Mouse (Mus musculus) cerebellum, adult 8-10 months (tissue): ENCODE results near the gene Zmym6.
"Not testable (repeated sequence)": the region's sequence is repeated elsewhere in the genome, so short reads cannot be mapped to it uniquely, and the experiment has no call there.

Source experiments
- DNase-seq: peaks from one replicate; pipeline ENCODE4 v3.0.0; 2022

Zmym6 gene

DNA sequence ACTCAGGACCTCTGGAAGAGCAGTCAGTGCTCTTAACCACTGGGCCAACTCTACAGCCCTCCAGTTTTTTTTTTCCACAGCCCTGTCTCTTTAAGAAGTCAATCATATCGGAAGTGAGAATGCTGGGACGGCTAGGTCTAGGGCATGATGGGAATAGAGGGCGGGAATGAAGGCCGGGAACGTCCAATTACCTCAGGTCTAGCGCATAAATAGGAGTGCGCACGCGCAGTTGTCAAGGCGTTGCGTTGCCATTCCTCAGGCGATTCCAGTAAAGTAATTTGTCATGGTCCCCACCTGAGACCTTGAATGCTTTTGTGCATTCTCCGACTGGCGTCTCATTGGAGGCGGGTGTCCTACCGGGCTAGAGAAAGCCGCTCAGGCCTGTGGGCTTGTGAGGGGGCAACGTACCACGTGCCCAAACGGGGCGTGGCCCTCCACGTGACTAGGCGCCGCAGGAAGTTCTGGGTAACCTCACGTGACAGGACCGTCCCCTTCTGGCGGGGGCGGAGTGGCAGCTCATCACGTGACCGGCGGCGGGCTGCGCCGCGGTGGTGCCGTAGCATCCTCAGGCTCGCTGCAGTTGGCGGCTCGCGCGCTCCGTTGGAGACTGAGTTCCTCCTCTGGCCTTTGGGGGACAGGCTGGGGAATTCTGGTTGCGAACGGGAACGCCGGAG is at the start of gene Zmym6:
TSS of gene Zmym6 (plus strand) at position 509 of the 674 bp plus-strand sequence.
- DNase-seq = peak; percentile 97

DNA sequence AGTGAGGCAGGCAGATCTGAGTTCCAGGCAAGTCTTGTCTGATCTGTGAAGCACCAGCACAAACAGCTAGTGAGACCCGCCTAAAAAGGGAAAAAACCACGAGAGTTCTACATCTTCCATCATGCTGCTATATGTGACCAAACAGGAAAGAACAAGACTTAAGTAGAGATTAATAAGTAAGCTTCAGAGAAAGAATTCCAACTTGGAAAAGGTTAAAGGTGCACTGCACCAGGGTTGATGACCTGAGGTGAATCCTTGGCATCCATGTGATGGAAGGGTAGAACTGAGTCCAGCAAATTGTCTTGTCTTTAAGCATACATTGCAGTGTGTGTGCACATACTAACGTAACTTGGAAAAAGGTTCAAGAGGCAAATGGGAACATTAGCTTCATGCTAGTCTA is 40.0 kb upstream of the Zmym6 start:
- DNase-seq = no peak

- no peak for DNase-seq
Measured at GRCm38 (mm10) chr4:127037908-127038827, 39.0 kb upstream of the Zmym6 start.

DNA sequence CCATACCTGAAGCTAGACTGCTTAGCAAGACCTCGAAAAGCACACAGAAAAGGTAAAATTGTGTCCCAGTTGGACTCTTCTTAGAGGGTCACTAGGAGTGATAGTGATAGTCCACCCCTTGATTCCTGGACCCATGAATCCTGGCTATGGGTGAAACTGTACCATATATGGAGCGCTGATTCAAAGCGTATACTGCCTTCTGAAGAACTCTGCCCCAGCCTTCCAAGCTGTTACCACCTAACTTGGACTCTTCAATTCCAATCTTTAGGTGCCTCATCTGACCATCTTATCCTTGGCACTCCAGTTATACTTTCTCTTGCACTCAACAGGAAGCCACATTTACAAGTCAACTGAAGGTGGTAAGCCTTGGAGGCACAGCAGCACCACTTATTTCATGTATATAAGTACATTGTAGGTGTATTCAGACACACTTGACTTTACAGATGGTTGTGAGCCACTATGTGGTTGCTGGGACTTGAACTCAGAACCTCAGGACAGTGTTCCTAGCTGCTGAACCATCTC is 38.3 kb upstream of the Zmym6 start:
- DNase-seq = no peak

DNA sequence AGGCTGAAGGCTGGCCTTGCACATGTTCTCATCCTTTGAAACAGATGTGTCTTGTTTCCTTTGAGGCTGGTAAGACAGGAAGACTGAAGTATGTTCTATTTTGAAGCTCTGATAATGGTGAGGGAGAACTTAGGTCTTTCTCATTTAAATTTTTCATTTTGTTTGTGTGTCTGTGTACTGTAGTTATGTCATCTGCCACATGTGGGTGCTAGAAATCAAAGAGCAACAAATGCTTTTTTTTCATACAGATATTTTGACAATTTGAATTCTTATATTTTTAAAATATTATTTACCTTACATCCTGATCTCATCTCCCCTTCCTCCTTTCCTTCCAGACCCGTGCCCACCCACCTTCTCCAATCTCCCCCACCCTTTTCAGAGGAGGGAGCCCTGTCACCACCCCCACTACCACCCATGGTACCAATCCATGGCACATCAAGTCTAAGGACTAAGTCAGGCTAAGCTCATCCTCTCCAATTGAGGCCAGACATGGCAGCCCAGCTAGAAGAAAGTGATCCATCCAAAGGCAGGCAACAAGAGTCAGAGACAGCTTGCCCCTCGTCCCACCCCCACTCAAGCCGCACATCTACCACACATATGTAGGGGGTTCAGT is 37.2 kb upstream of the Zmym6 start:
- DNase-seq = no peak

GRCm38 (mm10) chr4:127043540-127043939 is 33.6 kb upstream of the Zmym6 start:
- DNase-seq = no peak

DNA sequence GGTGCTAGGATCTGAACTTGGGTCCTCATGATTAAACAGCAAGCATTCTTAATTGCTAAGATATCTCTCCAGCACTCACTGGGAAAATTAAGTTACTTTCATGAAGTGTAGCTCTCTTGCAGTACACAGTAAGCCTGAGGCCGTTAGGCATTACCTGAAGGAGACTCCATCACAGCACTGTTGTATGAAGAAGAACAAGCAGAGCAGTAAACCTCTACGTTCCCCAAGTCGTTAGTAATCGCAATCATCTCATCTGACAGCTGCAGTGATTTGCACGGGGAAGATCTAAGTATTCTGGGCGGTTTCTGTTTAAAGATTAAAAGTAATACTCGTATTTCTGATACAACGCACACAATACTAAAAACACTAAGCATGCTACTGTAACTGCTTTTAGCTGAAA is 26.1 kb upstream of the Zmym6 start:
- DNase-seq = no peak

DNA sequence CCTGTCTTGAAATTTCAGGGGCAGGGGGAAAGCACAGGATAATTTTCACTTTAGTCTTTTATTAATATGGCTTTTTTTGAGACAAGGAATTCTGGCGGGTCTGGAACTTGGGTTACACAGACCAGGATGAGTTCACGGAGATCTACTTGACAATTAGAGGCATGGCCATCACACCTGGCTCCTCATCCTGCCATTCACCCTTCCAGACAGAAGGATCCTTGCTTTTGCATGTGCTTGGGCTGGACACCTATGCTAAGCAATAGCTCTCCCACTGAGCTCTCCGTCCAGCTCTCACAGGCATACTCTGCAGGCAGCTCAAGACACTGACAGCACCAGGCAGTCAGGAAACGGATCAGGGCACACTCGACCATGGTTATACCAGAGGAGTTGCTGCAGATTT is 24.1 kb upstream of the Zmym6 start:
- DNase-seq = no peak

DNA sequence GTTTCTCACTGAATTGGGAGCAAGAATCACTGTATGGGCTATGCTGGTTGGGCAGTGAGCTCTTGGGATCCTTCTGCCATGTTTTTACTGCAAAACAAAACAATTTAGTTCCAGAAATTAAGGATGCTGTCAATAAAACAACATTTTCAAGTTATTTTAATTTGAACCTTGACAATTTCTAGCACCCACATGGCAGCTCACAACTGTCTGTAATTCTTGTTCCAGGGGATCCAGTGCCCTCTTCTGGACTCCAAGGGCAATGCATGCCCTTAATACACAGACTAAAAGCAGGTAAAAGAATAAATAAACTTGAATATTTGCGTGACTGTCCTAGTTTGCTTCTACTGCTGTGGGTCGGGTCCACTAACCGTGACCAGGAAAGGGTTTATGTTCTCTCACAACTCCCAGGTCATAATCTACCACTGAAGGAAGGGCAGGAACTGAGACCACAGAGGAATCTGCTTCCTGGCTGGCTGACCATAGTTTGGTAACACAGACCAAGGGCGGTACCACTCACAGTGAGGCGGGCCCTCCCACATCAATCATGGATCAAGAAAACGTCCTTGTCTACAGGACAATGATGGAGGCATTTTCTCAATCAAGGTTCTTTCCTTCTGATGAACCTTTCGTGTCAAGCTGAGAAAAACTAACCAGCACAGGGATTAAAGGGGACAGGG is 22.5 kb upstream of the Zmym6 start:
- no peak for DNase-seq

GRCm38 (mm10) chr4:127060585-127061290 is 16.4 kb upstream of the Zmym6 start, which contains the start of gene Zmym1:
Zmym1 (minus strand) TSS chr4:127061152.
- DNase-seq = peak; percentile 85

DNA sequence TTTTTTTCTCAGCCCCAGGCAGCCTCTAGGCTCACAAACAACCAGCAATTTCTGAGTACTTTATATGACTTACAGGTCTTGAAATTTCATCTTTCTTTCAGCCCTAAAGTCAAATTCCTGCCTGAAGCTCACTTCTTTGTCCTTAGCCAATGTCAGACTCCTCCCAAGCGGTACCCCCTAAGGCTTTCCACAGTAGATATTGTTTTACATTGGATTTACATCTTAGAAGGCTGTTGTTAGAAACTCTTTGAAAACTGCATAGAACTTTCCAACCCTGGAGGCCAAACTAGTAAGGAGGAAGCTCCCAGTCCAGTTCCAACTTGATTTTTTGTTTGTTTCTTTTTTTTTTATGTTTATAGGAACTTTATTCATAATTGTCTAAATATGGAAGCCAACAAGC is 13.1 kb upstream of the Zmym6 start:
- DNase-seq = no peak

- no peak for DNase-seq
Measured at GRCm38 (mm10) chr4:127074915-127075314, 2.3 kb upstream of the Zmym6 start.

DNA sequence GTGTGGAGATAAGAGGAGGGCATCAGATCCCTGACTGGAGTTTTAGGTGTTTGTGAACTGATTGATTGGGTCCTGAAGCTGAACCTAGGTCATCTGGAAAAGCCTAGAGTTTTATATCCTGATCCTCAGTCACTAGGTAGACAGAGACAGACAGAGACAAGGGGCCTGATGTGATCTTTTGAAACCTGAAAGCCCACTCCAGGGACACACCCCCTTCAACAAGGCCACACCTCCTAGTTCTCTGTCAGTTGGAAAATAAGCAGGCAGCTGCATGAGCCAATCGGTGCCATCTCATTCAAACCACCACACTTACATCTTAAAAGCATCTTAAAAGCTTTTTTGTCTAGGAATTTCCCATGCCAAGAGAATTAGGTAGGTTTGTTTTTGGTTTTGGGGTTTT is 3.6 kb downstream of the Zmym6 start:
- no peak for DNase-seq

GRCm38 (mm10) chr4:127083131-127083530 is 5.9 kb downstream of the Zmym6 start:
- DNase-seq = no peak

GRCm38 (mm10) chr4:127085761-127086160 is 8.6 kb downstream of the Zmym6 start:
- no peak for DNase-seq

DNA sequence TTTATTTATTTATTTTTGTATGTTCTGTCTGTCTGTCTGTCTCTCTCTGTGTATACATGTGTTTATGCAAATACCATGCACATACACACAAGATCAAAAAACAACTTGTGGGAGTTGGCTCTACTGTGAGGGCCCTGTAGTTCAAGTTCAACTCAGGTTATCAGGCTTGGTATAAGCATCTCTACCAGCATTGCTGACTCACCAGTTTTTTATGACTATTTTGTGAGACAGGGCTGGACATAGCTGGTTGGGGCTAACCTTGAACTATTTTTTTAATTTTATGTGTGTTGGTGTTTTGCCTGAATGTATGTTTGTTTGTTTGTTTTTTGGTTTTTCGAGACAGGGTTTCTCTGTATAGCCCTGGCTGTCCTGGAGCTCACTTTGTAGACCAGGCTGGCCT is 14.0 kb downstream of the Zmym6 start:
- DNase-seq = no peak

DNA sequence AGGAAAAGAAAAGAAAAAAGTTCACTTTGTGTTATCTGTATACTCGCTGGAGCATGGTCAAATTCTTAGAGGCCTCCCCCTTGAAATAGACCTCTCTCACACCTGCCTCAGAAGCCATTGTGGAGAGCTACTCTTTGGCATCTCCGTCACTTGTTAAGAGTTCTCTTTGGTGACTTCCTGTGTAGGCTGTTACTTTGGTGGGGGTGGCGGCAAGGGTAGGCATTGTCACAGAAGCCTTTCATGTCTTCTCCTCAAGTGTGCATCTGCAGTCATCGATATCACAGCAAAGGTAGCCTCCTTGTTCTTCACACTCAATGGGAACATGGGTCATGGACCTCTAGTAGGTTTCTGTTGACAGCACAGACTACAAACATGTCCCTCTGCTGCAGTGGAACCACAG is 17.9 kb downstream of the Zmym6 start:
- no peak for DNase-seq

GRCm38 (mm10) chr4:127099552-127099951 is 22.4 kb downstream of the Zmym6 start:
- DNase-seq = not testable (repeated sequence)

- no peak for DNase-seq
Measured at GRCm38 (mm10) chr4:127107566-127107965, 30.4 kb downstream of the Zmym6 start.

DNA sequence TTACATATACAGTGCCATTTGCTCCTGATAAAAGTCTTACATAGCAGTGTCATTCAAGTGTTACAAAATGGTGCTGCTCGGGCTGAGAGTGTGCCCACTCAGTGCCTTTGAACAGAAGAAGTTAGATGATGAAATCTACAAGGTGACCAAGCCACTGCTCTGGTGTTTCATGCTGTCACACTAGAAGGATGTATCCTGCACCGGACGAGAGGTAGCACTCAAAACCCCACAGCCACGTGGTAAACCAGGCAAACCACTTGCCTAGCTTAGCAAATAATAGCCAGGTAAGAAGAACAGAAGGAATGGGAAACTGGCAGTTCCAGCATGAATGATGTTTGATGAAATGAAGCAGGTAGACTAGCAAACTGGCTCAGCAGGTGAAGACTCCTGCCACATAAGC is 33.4 kb downstream of the Zmym6 start:
- no peak for DNase-seq

DNA sequence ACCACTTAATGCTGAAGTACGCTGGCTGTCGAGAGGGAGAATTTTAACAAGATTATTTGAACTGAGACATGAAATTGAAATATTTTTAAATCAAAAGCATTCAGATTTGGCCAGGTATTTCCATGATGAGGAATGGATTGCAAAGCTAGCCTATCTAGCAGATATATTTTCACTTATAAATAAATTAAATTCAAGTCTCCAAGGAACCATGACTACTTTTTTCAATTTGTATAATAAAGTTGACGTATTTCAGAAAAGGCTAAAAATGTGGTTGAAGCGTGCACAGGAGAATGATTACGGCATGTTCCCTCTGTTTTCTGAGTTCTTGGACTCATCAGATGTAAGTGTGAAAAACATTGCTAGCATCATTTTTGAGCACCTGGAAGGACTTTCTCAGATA is 46.2 kb downstream of the Zmym6 start, which contains the start of gene Tmem35b:
TSS of gene Tmem35b (plus strand) at position 301 of the 400 bp plus-strand sequence.
- DNase-seq = no peak

- no peak for DNase-seq
Measured at GRCm38 (mm10) chr4:127124331-127124730, 47.1 kb downstream of the Zmym6 start.
